Mouse (Mus musculus): Measurements from ENCODE around the gene Piezo1.

GRCm38 (mm10) chr8:122462510-122462909, 88.6 kb downstream of the Piezo1 start:
- TF ChIP-seq POLR2A (IDR thresholded peaks at IDR 0.05; ENCODE audit: low read depth, low read length) (no peak), CTCF (IDR thresholded peaks at IDR 0.05; ENCODE audit: extremely low read depth, insufficient read depth, insufficient read length, insufficient replicate concordance) (no peak)

Data from spleen, adult 2 months (tissue).